Mouse (Mus musculus) regulatory T cell (primary cell): ENCODE results near the gene Pllp.

Experiments used
- in situ Hi-C: fragments of 300-600 bp; cut with MboI, MseI; formaldehyde crosslinking; loops from one replicate; pipeline ENCODE4 v1.15.1; 2025; ENCODE audit warnings: high pct_unique_total_duplicates

Gene Pllp

DNA sequence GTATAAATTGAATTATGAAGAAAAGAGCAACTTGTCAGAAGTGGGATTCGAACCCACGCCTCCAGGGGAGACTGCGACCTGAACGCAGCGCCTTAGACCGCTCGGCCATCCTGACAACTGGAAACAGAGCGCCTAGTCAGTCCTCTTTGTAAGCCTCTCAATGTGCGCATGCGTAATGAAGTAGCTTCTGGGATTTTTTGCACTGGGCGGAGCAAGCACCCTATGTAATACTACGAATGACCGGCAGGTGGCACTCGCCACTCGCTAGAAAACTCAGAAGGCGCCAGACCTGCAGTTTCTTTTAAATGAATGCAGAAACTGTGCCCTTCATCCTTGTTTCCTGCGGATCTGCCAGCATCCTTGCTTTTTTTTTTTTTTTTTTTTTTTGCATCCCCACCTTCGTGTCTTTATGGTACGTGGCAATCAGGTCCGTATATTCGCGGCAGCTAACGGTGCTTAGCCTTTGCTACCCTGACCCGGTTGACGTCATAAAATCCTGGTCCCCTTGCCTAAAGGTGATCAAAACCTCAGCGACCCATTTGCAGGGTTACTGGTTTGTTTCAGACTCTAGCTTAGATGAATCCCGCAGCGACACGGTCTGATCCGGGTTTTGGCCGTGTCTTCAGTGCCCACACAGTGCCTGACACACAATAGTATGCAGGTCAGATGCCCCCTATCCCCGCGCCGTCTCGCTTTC is 8.0 kb upstream of the Pllp start:
- in situ Hi-C loops: no loop called here

- in situ Hi-C loops: no loop called here
These were observed 7.1 kb upstream of the Pllp start for GRCm38 (mm10) chr8:94702844-94703813.

- in situ Hi-C loops: no loop called here
These were observed 6.1 kb upstream of the Pllp start for GRCm38 (mm10) chr8:94702156-94702555.

DNA sequence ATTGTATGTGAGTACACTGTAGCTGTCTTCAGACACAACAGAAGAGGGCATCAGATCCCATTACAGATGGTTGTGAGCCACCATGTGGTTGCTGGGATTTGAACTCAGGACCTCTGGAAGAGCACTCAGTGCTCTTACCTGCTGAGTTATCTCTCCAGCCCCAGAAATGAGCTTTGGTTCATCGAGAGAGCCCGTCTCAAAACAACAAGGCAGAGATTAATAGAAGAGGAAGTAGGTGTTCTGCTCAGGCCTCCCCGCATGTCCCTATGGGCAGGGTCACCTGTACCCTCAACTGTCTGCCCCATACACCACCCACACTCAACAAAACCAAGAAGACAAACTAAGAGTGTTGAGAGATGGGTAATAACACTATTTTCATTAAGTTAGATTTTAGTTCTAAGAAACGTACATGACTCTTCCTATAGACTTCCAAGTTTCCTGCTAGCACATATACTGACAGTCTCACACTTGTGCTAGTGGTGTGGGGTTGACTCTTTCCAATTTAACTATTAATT is 4.4 kb upstream of the Pllp start:
- in situ Hi-C loops: no loop called here

GRCm38 (mm10) chr8:94699366-94699765 is 3.3 kb upstream of the Pllp start:
- in situ Hi-C loops: no loop called here

- in situ Hi-C loops: no loop called here
These were observed 1.9 kb upstream of the Pllp start for GRCm38 (mm10) chr8:94697956-94698355.

GRCm38 (mm10) chr8:94696566-94696965 is 488 bp upstream of the Pllp start:
- in situ Hi-C loops: no loop called here

- in situ Hi-C loops: no loop called here
These were observed 611 bp downstream of the Pllp start for GRCm38 (mm10) chr8:94695341-94695993.

GRCm38 (mm10) chr8:94694701-94695100 is 1.4 kb downstream of the Pllp start:
- in situ Hi-C loops: no loop called here

- in situ Hi-C loops: no loop called here
These were observed 10.1 kb downstream of the Pllp start for GRCm38 (mm10) chr8:94685953-94686352.

DNA sequence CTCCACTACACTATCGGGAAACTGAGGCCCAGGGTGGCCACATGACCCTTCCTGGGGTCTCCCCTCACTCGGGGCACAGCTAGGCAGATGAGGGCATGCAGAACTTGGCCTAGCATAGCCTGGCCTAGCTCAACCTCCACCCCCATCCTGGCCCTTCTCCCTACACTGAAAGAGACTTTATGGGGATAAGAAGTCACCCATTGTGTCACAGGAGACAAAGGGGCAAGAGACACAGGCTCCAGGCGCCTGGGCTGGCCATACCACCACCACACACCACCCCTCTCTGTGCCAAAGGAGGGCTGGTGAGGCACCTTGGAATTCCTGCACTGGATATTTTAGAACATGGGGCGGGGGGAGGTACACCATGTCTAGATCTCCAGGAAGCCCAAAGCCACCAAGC is 11.8 kb downstream of the Pllp start:
- in situ Hi-C loops: no loop called here

DNA sequence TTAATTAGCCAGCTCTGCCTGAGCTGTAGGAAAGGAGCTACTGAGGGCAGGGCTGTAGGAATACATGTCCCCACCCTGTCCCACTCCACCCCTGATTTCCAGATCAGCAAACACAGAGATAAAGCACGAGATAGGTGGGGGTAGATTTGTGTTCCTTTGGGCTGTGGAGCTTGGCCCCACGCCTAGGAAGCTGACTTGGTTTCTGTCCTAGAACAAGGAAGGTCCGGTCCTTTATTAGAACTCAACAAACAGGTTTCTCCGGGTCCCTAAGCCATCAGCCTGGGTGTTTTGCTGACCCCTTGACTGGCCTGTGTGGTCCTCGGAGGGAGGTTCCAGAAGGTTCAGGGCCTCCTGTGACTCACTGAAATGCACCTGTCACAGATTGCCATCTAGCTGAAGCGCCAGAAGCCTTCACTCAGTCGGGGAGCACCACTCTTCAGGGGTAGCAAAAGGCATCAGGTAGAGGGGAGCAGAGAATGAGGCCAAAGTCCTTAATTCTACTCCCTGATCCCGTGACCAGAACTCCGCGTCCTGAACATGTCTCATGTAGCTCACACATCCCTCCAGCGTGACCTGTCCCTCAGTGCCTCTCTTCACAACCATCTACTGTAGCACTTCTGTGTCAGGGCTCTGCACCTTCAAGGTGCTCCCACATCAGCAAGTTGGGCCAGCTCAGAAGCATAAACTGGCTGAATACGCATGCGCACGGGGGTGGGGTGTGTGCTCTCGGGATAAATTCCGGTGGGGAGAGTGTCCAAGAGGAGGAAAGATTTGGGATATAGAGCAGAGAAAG is 13.2 kb downstream of the Pllp start:
- in situ Hi-C loops: no loop called here

- in situ Hi-C loops: no loop called here
These were observed 15.7 kb downstream of the Pllp start for GRCm38 (mm10) chr8:94680414-94680813.

DNA sequence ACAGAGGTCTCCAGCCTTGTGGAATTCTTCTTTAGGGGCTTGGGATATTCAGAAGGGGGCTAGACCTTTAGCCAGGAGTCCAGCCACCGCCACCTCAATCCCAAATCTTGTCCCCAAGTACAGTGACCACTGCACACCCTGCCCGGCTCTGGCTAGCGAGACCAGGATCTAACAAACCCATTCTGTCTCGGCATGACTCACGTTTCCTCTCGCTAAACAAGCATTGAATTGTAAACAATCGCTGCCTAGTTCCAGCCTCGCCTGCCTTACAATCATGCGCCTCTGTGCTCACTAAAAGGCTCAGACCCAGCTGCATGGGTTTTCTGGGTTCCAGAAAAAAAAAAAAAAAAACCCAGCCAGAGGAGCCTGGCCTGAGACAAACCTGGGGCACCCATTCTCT is 17.5 kb downstream of the Pllp start:
- in situ Hi-C loops: no loop called here

DNA sequence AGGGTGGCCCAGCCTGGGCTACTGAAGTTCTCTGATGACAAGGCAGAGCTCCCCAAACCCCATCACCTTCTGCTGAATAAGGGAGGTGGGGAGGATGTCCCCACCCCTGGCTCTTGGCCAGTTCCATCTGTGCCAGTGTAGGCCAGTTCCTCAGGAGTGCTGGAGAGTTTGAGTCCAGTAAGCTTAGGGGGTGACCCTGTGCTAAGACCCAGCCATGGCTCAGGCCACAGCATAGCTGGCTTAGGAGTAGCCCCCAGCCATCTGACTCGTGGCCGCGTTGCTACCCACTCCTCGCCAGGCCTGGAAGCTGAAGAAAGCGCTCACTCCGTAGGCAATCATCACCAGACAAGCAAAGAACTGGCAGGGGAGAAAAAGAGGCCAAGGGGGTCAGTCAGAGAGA is 20.2 kb downstream of the Pllp start:
- in situ Hi-C loops: no loop called here

GRCm38 (mm10) chr8:94674384-94674783 is 21.7 kb downstream of the Pllp start:
- in situ Hi-C loops: no loop called here

- in situ Hi-C loops: no loop called here
These were observed 29.4 kb downstream of the Pllp start, which contains the start of gene Arl2bp for GRCm38 (mm10) chr8:94666456-94667308. TSS of gene Arl2bp (plus strand) at chr8:94666600.

- in situ Hi-C loops: no loop called here
These were observed 31.4 kb downstream of the Pllp start for GRCm38 (mm10) chr8:94664722-94665121.

DNA sequence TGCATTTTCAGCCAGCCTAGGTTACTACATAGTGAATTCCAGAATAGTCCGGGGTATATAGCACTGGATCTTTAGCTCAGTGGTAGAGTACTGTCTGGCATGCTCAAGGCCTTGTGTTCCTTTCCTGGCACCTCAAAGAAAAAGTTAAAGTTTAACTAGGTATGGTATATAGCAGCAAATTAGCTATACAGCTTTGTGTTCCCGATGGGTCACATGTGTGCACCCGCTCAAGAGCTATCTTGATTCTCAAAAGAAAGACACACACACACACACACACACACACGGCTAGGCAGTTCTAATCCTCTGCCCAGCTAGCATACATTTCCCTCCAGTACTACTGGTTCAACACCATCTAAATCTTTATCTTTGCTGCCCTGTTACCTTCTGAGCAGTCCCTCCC is 35.7 kb downstream of the Pllp start:
- in situ Hi-C loops: no loop called here

DNA sequence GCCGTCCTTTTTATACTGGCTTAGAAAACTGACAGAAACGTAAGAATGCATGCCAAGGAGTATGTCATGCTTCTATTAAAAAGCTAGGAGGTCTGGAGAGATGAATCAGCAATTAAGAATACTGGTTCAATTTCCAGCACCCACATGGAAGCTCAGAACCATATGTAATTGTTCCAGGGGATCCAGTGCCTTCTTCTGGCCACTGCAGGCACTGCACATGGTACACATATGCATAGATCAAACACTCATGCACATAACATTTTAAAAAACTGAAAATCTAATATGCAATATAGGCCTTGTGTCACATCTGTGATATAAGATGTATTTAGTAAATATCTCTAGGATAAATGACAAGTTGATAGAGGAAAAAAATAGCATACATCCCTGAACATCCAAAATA is 38.0 kb downstream of the Pllp start:
- in situ Hi-C loops: no loop called here
